Mouse (Mus musculus) thymus, postnatal 4 days (tissue): Measurements from ENCODE around the gene Phf21a.
A peak's percentile ranks its signal among the peaks of the same experiment; 100 is the strongest.

Source experiments
- DNase-seq: peaks from one replicate; pipeline ENCODE4 v3.0.0; 2021

Gene Phf21a

DNA sequence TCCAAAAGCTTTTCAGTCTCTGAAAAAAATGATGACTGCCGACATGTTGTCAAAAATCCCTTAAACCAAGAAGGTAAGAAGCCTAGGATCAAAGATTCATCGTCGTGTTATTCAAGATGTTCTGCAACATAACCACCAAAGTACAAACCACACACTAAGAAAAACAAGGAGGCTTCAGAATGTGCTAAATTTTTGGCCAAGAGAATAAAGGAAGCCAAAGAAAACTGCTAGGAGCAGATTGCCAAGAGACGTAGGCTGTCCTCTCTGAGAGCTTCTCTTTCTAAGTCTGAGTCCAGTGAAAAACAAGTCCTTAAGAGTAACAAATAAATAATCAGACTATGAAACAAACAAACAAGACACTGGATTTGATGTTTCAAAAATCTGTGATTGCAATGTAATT is 219.6 kb downstream of the Phf21a start:
- no peak for DNase-seq

DNA sequence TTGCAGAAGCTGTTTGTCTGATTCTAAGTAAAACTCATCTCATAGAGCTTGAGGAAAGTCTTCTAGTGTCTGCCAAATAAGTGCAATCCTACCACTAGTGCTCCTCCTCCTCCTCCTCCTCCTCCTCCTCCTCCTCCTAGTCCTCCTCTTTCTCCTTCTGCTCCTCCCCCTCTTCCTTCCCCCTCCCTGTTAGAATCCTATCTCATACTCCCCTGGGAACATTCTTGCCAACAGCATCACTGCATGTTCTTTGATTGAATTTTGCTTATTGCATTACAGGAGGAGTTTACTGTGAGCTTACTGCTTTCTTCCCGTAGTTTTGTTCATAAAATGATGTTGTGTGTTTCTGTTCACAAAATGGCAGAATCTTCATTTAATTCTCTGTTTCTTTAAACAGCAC is 221.1 kb downstream of the Phf21a start:
- no peak for DNase-seq

DNA sequence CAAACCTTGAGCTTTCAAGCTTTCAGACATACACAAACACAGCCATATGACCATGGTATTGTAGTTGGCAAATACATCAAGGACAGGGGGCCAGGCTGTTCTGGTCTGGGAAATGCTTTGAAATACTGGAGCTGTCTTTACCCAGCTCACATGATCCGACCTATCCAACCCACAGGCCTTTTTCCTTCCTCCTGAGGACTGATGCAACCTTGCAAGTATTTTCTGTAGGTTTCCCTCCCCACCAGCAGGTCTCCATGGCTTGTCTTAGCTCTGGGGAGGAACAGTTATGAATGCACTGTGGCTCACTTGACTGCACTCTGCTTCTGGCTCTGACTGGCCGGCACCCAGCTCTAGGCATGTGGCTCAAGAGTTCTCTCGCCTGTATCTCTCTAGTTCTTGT is 223.7 kb downstream of the Phf21a start:
- DNase-seq = no peak

DNA sequence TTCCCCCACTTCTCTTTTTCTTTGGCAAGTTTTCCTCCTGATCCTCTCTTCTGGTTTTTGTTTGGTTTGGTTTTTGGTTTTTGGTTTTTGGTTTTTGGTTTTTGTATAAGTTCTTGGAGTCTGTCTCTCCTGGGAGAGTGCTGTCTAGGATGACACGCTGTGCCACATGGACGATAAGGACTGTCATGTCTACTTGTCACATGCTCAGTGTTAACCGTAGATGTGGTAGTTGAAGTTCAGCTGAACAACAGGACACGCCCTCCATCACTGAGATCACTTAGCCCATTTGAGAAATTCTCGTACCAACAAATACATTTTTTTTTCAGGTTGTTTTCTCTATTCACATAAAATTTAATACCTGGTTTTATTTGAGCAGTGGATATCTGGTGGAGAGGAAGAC is 224.3 kb downstream of the Phf21a start:
- no peak for DNase-seq

DNA sequence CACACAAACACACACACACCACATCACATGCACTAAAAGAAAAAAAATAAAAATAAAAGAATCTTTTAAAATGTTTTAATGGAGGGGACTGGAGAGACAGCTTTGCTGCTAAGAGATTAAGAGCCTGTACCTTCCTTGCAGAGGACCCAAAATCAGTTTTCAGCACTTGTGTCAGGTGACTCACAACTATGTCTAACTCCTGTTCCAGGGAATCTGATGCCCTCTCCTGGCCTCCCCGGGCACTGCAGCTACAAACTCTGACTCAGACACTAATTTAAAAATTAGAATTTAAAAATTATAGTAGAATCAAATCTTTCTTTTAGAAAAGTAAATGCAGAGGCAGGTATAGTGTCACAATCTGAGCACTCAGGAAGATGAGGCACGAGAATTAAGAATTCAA is 229.8 kb downstream of the Phf21a start:
- DNase-seq = peak; percentile 77

DNA sequence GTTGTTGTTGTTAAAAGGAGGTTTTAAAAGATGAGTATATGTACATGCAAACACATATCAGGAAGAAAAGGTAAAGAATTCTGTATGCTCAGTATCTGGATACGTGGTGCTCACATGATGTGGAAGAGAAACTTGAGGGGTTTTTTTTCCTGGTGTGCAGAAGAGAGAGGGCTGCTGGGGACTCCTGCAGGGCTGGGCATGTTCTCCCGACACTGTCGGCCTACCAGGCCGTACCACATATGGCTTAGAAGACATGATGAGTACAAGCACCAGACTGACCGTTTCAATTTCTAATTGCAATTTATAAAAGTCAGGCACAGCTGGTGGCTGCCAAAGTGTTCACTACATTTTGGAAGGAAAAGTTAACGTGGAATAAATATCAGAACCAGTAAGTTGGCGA is 232.8 kb downstream of the Phf21a start:
- peak; percentile 12 for DNase-seq

DNA sequence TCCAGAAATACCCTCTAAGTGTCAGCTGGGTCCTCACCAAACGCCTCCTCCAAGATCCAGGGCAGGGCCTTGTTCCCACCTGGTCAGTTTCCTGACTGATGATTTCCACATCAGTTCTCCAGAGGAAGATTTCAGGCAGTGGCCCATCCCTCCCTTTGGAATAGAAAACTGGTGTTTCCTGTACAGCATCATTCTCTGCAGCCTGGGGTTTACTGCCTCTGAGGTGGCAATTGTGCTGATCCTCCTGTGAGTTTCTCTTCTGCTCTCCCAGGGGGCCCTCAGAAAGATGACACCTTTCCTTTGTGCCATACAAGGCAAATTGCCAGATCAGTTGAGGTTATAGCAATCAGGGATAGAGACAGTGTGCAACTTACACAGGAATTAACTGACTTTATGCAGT is 233.3 kb downstream of the Phf21a start:
- no peak for DNase-seq

DNA sequence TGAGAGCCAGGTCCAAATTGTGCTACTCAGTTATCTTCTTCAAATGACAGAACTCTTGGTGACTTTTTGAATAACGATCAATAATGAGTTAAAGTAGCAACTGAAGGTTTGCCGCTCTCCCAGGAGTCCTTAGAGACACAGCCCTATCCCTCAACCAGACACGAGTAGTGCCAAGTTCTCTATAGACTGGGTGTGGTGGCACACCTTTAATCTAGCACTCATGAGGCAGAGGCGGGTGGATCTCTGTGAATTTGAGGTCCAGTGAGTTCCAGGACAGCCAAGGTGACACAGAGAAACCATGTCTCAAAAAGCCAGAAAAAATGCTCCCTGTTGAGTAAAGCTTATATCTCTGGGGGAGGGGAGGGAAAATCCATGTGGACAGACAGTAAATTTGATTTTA is 234.7 kb downstream of the Phf21a start:
- no peak for DNase-seq

DNA sequence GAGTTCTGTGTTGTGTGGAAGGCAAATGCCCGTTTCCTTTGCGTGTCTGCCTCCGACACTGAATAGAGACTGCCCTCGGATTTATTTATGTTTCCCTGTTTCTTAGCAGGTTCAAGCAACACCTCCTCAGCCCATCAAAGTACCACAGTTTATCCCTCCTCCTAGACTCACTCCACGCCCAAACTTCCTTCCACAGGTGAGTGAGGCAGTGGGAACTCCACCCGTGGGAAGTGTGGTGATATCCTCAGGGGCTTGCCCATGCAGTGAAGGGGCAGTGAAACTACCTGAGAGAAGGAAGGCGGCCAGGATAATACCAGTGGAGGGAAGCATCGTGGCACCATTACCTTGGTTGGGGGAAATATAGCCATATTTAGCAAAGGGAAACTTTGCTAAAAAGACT is 235.3 kb downstream of the Phf21a start:
- DNase-seq = no peak

DNA sequence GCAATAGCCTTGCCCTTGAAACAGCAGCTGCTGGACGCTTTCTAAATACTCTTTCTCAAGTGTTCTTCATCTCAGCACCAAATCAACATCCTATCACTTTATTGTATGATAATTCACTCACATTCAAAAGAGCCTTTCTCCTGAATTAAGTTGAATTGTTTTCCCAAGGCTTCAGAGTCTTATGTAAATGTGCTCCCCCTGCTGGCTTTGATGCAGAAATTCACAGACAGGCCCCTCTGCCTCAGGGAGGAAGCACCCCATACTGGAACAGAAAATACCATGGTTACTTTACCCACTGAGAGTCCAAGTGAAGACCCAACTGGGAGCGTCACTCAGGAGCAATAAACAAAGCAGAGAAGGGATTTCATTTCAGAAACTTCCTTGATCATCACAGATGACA is 237.9 kb downstream of the Phf21a start:
- DNase-seq = peak; percentile 34

DNA sequence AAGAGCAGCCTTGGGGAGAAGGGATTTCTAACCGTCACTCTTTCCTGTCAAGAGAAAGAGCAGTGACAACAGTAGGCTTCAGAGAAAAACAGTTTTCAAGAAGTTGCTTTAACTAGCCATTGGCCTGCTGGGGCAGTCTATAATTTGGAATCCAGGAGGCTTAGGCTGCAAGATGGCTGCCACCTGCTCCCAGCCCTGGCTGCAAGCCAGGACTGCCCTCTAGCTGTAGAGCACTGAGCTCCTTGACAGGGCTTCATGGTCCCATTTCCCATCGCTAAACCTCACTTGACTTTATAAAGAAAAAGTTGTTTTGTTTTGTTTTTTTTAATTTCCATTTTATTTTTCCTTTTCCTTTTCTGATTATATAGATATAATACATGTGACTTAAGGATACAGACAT is 238.5 kb downstream of the Phf21a start:
- DNase-seq = peak; percentile 33

DNA sequence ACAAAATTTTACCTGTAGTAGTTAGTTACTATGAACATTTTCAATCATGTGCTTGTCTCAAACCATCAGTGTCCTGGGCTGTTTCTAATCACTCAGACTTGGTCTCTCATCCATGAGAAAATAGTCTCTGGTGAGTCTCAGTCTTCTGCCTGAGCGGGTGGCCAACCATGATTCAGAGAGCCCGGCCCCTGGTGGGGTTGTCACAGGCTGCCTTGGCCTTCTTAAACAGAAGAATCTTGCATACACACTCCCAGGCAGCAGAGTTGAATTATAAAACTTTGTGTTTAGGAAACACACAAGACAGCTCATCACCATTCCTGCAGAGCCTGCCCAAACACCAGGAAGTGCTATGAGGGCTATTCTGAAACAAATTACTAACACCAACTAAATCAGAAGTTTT is 239.0 kb downstream of the Phf21a start:
- no peak for DNase-seq

DNA sequence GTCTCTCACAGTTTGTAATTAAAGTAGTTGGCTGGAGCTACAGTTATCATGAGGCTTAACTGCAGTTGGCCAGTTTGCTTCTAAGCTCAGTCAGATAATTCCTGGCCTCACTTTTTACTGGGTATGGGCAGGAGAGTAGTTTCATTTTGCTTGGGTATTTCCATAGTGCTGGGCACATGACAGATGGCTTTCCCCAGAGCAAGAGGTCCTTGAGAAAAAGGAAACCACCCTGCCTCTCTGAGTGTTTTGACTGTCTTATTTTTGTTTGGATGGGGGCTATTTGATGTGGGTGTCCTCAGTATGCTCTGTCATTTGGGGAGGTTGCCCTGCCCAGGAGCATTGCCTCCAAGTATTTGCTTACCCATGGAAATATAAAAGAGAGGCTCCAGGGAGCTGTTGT is 249.5 kb downstream of the Phf21a start:
- no peak for DNase-seq

DNA sequence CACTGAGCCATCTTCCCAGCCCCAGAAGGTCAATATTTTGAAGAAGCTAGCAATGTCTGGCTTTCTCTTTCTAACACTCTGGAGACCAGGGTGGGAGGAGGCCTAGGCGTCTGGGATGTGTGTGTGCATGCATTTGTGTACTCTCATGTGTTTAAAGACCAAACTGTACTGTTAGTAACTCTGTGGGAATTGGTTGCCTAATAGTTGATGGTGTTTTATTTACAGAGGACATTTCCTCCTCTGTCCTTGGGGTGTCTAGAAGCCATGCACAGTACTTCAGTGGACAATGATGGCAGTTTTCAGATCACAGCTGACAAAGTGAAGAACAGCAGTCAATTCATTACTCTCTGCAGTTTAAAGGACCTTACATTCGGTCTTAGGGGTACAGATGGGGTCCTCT is 254.3 kb downstream of the Phf21a start:
- DNase-seq = no peak

DNA sequence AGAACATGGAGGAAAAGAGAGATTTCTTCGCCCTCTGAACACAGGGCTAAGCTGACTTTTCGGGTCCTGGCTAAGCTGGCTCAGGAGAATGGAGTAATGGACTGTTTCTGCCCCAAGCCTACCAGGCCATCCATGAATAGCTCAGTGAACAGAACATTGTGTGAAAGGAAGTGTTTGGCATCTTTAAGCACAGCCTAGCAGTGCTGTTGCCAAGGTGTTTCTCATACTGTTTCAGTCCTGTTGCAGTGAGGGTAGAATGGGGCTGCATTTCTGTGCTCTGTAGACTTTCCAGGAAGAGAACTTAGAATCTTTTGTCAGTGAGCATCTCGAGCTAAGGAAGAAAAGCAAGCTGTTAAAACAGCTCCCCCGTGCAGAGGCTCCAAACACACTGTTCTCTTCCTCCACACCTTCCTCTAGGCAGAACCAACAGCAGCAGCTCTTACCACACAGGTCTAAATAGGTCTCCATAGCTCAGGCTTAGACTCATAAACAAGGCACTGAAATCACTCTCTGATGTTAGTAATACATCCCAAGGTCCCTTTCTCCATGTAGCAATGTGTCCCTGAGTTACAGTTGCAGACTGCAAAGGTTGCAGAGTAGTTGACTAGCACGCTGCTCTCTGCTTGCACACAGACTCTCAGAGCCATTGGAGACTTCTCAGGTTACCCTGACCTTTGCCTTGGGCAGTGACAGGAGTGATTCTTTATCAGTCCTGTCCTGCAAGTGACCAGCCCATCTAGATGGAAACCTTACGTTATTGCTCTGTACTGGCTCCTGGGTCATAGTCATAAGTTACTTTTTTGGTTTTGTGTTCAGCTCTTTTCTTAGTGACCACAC is 256.9 kb downstream of the Phf21a start:
- no peak for DNase-seq

DNA sequence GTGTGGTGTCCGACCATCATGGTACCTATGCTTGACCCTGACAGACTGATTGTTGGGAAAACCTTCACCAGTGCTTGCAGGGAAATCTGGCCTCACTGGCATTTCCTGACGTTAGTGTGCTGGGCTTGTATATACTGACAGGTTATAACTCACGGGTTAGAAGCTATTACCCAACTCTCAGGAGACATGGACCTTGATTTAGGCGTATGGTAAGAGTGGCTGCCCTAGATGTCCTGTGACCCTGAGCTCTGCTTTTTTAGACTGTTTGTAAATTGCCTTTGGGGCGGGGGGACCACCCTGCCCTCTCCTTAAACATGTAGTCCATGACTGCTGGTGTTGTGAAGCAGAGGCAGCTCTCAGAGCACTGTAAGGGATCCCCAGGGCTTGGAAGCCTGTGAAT is 257.8 kb downstream of the Phf21a start:
- no peak for DNase-seq

DNA sequence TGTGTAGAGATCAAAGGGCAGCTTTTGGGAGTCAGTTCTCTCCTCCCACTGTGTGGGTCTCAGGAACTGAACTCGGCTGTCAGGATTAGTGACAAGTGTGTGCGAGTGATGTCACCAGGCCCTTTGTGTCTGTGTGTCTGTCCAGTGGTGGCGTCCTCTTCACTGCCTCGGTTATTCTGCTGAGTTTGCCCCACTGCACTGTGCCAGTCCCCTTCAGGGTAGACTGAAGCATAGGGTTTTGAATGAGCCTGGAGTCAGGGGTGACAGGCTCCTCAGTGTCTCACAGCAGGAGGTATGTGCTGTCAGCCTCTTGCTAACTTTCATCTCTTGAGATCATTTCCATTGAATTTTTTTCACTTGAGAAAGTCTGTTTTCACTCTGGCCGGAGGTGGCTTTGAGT is 260.5 kb downstream of the Phf21a start:
- no peak for DNase-seq

DNA sequence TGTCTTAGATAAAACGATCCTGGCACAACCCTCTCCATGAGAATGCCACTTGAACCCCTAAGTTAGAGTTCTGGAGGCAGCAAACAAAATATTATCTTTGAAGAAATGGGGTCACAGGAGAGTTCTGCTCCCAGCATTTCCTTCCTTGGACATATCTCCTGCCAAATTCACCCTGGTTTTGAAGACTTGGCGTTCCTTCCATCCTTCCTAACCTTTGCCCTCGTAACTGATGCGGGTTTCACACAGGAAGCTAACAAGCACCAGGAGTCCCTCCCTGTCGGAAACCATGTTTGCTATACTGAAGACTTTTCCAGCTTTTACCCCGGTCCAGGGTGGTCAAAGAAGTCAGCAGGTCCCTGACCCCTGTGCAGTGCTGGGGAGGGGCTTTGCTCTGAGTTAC is 261.3 kb downstream of the Phf21a start:
- DNase-seq = no peak

DNA sequence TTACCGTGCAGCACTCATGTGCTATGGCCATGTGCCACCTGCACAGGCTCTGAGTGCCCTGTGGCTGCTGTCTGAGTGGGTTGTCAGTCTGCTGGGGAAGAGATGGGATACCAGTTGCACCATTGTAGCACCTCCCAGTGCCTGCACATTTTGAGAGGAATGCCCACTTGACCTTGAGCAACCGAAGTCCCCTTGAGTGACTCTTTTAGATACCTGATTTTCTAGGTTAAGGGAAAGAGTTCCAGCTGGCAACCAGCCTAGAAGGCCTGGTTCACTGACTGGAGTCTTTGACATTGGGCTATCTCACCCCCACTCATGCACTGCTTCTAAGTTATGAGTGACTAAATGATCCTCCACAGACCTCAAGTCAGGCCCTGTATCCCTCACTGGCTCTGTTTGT is 266.4 kb downstream of the Phf21a start:
- DNase-seq = no peak

DNA sequence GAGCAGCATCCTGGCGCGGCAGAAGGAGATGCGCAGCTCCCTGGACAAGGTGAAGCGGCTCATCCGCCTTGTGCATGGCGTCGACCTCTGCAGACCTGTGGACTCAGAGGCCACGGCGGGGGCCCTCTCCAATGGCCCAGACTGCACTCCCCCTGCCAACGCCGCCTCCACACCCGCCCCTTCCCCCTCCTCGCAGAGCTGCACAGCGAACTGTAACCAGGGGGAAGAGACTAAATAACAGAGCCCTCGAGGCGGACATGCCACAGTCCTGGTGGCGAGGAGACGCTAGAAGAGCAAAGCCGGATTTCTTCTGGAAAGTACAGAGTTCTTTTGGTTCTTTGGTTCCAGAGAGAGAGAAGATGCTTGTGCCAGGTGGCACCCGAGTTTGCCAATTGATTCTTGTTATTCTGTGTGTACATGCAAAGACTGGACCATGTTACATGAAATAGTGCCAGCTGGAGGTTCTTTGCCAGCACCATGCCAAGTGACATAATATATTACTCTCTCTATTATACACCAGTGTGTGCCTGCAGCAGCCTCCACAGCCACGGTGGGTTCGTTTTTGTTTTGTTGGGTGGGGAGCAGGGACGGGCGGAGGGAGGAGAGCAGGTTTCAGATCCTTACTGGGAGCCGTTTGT is 267.4 kb downstream of the Phf21a start:
- DNase-seq = no peak

DNA sequence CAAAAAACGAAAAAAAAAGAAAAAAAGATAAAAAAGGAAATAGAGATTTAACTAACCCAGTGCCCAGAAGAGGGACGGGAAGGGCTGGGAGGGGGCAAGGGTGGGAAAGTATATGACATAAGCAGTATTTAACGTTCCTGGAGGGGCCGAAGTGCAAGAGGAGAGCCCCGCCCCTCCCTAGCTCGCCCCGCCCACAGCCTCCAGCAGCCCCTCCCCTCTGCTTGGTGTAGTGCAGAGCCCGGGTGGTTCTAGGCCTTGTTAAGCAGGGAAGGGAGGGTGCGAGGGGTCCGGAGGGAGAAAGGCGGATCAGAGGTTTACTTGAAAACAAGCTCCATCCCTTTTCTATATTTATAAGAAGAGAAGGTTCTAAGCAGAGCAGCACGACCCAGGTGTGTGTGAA is 268.0 kb downstream of the Phf21a start:
- no peak for DNase-seq

DNA sequence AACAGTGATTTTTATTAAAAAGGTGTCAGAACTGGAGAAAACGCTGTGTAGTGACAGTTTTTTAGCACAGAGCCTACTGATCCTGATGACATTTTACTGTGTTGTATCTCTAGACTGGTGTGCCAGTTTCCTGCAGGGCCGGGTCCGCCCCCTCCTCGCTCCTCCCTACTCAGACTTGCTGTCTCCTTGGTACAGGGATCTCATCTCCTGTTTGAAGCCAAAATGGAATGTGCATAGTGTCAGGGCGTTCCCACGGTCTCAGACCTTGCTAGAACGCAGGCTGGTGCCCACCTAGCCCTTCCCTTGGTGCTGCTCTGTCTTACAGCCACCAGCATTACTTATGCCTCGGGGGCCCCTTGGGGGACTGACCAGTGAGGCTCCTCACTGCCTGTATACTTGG is 268.9 kb downstream of the Phf21a start:
- DNase-seq = no peak

DNA sequence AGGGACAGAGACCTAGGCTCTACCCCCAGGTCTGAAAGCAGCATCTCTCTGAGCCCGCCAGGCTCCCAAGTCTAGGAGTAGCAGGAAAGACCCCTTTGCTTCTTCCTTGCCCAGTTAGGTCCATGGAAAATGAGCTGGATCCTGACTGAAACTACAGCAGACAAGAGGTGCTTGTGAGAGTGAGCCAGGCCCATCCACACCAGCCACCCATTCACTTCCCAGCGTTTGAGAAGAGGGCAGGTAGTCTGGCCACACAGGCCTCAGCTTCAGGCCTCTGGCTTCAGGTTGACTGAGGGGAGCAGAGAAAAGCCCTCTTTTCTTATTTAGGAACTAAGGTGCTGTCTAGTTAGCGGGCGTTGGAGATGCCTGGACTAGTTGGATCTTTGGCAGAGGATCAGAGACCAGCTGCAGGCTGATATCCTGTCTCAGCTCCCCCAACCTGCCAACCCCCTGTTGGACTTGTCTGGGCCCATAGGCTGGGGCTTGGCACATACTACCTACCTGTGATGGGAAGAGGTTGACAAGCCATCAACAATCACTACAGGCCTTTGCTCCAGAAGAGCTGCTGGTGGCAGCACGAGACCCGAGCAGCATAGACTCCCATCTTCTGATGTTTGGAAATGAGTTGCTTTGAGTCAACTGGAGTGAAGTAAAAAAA is 269.8 kb downstream of the Phf21a start:
- no peak for DNase-seq

DNA sequence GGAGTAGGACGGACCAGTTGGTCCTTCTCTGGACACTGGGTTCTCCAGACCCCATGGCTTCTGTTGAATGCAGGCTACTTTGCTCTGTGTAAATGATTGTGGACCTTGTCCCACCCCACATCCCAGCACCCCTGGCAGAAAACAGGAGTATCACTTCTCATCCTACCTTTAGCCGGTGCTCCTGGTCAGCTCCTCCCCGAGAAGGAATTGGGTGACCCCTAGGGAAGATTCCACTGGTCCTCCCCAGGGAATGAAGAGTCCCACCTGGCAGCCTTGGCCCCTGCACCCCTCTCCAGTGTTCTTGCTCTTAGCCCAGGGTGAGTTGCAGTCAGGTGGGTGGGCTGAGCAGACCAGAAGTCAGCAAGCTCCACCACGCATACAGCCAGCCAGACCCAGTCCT is 271.2 kb downstream of the Phf21a start:
- no peak for DNase-seq
